Mouse (Mus musculus): ENCODE results near the gene Adam23. TPM values are rescaled to one million over a fixed set of nuclear protein-coding genes. Genes with fewer than 3 reads are reported as not detected.

Adam23 gene
- polyA plus RNA-seq, 1 experiment from 2014 or later, result 1.3 TPM

- Histone ChIP-seq H3K27ac (ENCODE audit: low read depth, low read length) (no peak overlapping the region), H3K4me1 (replicated peaks; ENCODE audit: control insufficient read depth, insufficient read depth, low read length) (no peaks in the 10 kb centered on the region), H3K36me3 (ENCODE audit: control insufficient read depth, insufficient read depth) (no peaks in the 10 kb centered on the region), H3K27me3 (replicated peaks; ENCODE audit: control insufficient read depth, insufficient read depth, low read length) (peaks cover 25% of the 10 kb centered on the region), H3K4me2 (replicated peaks; ENCODE audit: low read depth) (peak overlapping the region; percentile 86), H3K9ac (ENCODE audit: low read depth, low read length) (peak overlapping the region; percentile 34; the same call in 1 of the 2 replicates), H3K4me3 (ENCODE audit: low read depth, low read length) (peak overlapping the region; percentile 49), H3K9me3 (ENCODE audit: control insufficient read depth) (no peaks in the 10 kb centered on the region)
- TF ChIP-seq CTCF (IDR thresholded peaks at IDR 0.05; ENCODE audit: low read depth), result no peak
- 1% methylated on average over 55 of the region's 68 CpGs for WGBS
- ATAC-seq, result no peak
Observed at GRCm38 (mm10) chr1:63446047-63446704, 485 bp downstream of the Adam23 start.

GRCm38 (mm10) chr1:63446721-63447120 lies 1.0 kb downstream of the Adam23 start:
- no peaks in the 10 kb centered on the region for H3K36me3 ChIP-seq (ENCODE audit: control insufficient read depth, insufficient read depth)
- WGBS, result 78% methylated on average over 2 of the region's 2 CpGs
- no peak overlapping the region for H3K4me3 ChIP-seq (ENCODE audit: low read depth, low read length)
- H3K9me3 ChIP-seq (ENCODE audit: control insufficient read depth), result no peaks in the 10 kb centered on the region
- H3K4me2 ChIP-seq (replicated peaks; ENCODE audit: low read depth), result peak overlapping the region; percentile 86
- H3K27me3 ChIP-seq (replicated peaks; ENCODE audit: control insufficient read depth, insufficient read depth, low read length), result peaks cover 25% of the 10 kb centered on the region
- ATAC-seq, result no peak
- H3K9ac ChIP-seq (ENCODE audit: low read depth, low read length), result no peak overlapping the region
- H3K27ac ChIP-seq (ENCODE audit: low read depth, low read length), result no peak overlapping the region
- TF ChIP-seq CTCF (IDR thresholded peaks at IDR 0.05; ENCODE audit: low read depth), result no peak
- no peaks in the 10 kb centered on the region for H3K4me1 ChIP-seq (replicated peaks; ENCODE audit: control insufficient read depth, insufficient read depth, low read length)

- H3K27me3 ChIP-seq (replicated peaks; ENCODE audit: control insufficient read depth, insufficient read depth, low read length), result peaks cover 15% of the 10 kb centered on the region
- no peak for ATAC-seq
- WGBS, result 78% methylated on average over 4 of the region's 4 CpGs
- H3K4me2 ChIP-seq (replicated peaks; ENCODE audit: low read depth), result no peak overlapping the region
- TF ChIP-seq CTCF (IDR thresholded peaks at IDR 0.05; ENCODE audit: low read depth), result no peak
- no peaks in the 10 kb centered on the region for H3K36me3 ChIP-seq (ENCODE audit: control insufficient read depth, insufficient read depth)
- no peak overlapping the region for H3K4me3 ChIP-seq (ENCODE audit: low read depth, low read length)
- no peaks in the 10 kb centered on the region for H3K4me1 ChIP-seq (replicated peaks; ENCODE audit: control insufficient read depth, insufficient read depth, low read length)
- no peaks in the 10 kb centered on the region for H3K9me3 ChIP-seq (ENCODE audit: control insufficient read depth)
- H3K27ac ChIP-seq (ENCODE audit: low read depth, low read length), result no peak overlapping the region
- H3K9ac ChIP-seq (ENCODE audit: low read depth, low read length), result no peak overlapping the region
Observed at GRCm38 (mm10) chr1:63450091-63450490, 4.4 kb downstream of the Adam23 start.

GRCm38 (mm10) chr1:63453332-63453887 lies 7.7 kb downstream of the Adam23 start:
- no peak for ATAC-seq
- Histone ChIP-seq H3K36me3 (ENCODE audit: control insufficient read depth, insufficient read depth) (no peaks in the 10 kb centered on the region), H3K9me3 (ENCODE audit: control insufficient read depth) (no peaks in the 10 kb centered on the region), H3K4me3 (ENCODE audit: low read depth, low read length) (no peak overlapping the region), H3K27ac (ENCODE audit: low read depth, low read length) (no peak overlapping the region), H3K4me1 (replicated peaks; ENCODE audit: control insufficient read depth, insufficient read depth, low read length) (no peaks in the 10 kb centered on the region), H3K9ac (ENCODE audit: low read depth, low read length) (no peak overlapping the region), H3K4me2 (replicated peaks; ENCODE audit: low read depth) (no peak overlapping the region), H3K27me3 (replicated peaks; ENCODE audit: control insufficient read depth, insufficient read depth, low read length) (no peaks in the 10 kb centered on the region)
- TF ChIP-seq CTCF (IDR thresholded peaks at IDR 0.05; ENCODE audit: low read depth), result no peak
- 68% methylated on average over 5 of the region's 5 CpGs for WGBS

- no peak overlapping the region for H3K27ac ChIP-seq (ENCODE audit: low read depth, low read length)
- ATAC-seq, result no peak
Observed at GRCm38 (mm10) chr1:63457801-63458519, 12.3 kb downstream of the Adam23 start.

GRCm38 (mm10) chr1:63459151-63459550 lies 13.5 kb downstream of the Adam23 start:
- H3K4me3 ChIP-seq (ENCODE audit: low read depth, low read length), result no peak overlapping the region
- H3K4me2 ChIP-seq (replicated peaks; ENCODE audit: low read depth), result no peak overlapping the region
- H3K27me3 ChIP-seq (replicated peaks; ENCODE audit: control insufficient read depth, insufficient read depth, low read length), result no peaks in the 10 kb centered on the region
- no peaks in the 10 kb centered on the region for H3K36me3 ChIP-seq (ENCODE audit: control insufficient read depth, insufficient read depth)
- no peaks in the 10 kb centered on the region for H3K9me3 ChIP-seq (ENCODE audit: control insufficient read depth)
- no peak for ATAC-seq
- 93% methylated on average over 3 of the region's 3 CpGs for WGBS
- H3K27ac ChIP-seq (ENCODE audit: low read depth, low read length), result no peak overlapping the region
- no peaks in the 10 kb centered on the region for H3K4me1 ChIP-seq (replicated peaks; ENCODE audit: control insufficient read depth, insufficient read depth, low read length)
- no peak for TF ChIP-seq CTCF (IDR thresholded peaks at IDR 0.05; ENCODE audit: low read depth)
- no peak overlapping the region for H3K9ac ChIP-seq (ENCODE audit: low read depth, low read length)

More at GRCm38 (mm10) chr1:63457801-63458519, 12.3 kb downstream of the Adam23 start:
- Histone ChIP-seq H3K4me1 (replicated peaks; ENCODE audit: control insufficient read depth, insufficient read depth, low read length) (no peaks in the 10 kb centered on the region), H3K4me2 (replicated peaks; ENCODE audit: low read depth) (no peak overlapping the region), H3K27me3 (replicated peaks; ENCODE audit: control insufficient read depth, insufficient read depth, low read length) (no peaks in the 10 kb centered on the region), H3K9me3 (ENCODE audit: control insufficient read depth) (no peaks in the 10 kb centered on the region), H3K36me3 (ENCODE audit: control insufficient read depth, insufficient read depth) (no peaks in the 10 kb centered on the region), H3K4me3 (ENCODE audit: low read depth, low read length) (no peak overlapping the region), H3K9ac (ENCODE audit: low read depth, low read length) (no peak overlapping the region)
- 77% methylated on average over 8 of the region's 8 CpGs for WGBS
- TF ChIP-seq CTCF (IDR thresholded peaks at IDR 0.05; ENCODE audit: low read depth), result no peak

Measured in intestine, postnatal 0 days (tissue).